Mouse (Mus musculus) spleen, postnatal 10 days (tissue): ENCODE data around the gene Mmp7.

Source experiments
- DNase-seq, 2 experiments: peaks; one replicate each; pipeline ENCODE4 v3.0.0; 2021 to 2022; ENCODE audit warnings: low spot score in 2 of 2

Gene Mmp7

GRCm38 (mm10) chr9:7744156-7744555, 52.3 kb downstream of the Mmp7 start:
- no peak for DNase-seq

GRCm38 (mm10) chr9:7748881-7749280, 57.0 kb downstream of the Mmp7 start:
- no peak for DNase-seq
